Mouse (Mus musculus) myocyte (in vitro differentiated cells): ENCODE measurements around the gene Ttll5.

Experiments used
- CEBPB ChIP-seq: IDR thresholded peaks from 2 replicates; pipeline ENCODE4 v1.6.1; 2011; ENCODE audit warnings: mild to moderate bottlenecking, moderate library complexity; ENCODE audit not compliant: poor library complexity, insufficient read depth, severe bottlenecking
- POLR2A ChIP-seq: IDR thresholded peaks from one replicate; pipeline ENCODE4 v1.6.1; 2011; ENCODE audit warnings: low read depth, mild to moderate bottlenecking, control low read depth, moderate library complexity; ENCODE audit not compliant: insufficient read length
- REST ChIP-seq: IDR thresholded peaks from one replicate; pipeline ENCODE4 v1.6.1; 2011; ENCODE audit warnings: mild to moderate bottlenecking, control low read depth, moderate library complexity; ENCODE audit not compliant: insufficient read depth, insufficient read length
- USF1 ChIP-seq: IDR thresholded peaks from one replicate; pipeline ENCODE4 v1.6.1; 2011; ENCODE audit warnings: low read depth, mild to moderate bottlenecking, control low read depth, moderate library complexity

DNA sequence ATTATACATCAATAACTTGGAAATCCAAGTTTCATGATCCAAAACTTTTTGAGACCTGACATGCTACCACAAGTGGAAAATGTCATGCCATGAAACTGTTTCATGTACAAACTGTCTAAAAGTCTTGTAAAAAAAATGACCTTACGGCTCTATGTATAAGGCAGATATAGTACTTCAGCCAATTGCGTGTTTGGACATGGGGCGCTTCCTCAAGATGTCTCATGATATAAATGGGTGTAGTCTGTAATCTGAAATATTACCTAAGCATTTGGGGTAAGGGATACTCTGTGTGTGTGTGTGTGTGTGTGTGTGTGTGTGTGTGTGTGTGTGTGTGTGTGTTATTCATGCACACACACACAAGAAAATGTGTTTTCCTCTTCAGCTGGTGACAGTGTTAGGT lies 180.2 kb downstream of the Ttll5 start:
- TF ChIP-seq POLR2A, result no peak
- TF ChIP-seq REST, result no peak
- TF ChIP-seq USF1, result no peak
- TF ChIP-seq CEBPB, result no peak
